Mouse (Mus musculus) forebrain, embryonic 10.5 days (tissue): ENCODE measurements around the gene Hspa13. TPM values are rescaled to one million over a fixed set of nuclear protein-coding genes. Genes with fewer than 3 reads are reported as not detected.

ENCODE experiments used
- microRNA-seq: library from miRNA; unstranded; fragments of <30 nt; microRNA quantifications from one replicate; pipeline ENCODE4, GENCODE M21; 2017
- polyA plus RNA-seq: library from polyadenylated mRNA; unstranded; fragments of >200 nt; fragmentation: Nextera tagmentation; extraction: Ambion mirVana; gene quantifications from 2 replicates; pipeline ENCODE4 v1.2.1, GENCODE M21; 2016

Gene Hspa13
- polyA plus RNA-seq, 1 experiment from 2014 or later: 25.9 TPM

Small RNA genes within 50 kb of the gene (microRNA-seq; reads per million reads assigned to microRNA genes)
- not detected for gene Gm22923

Other genes with a start within 250 kb of the Hspa13 start
- not detected in 2 replicates for gene Lipi, start 181.0 kb downstream of the Hspa13 start, polyA plus RNA-seq
- gene Rbm11, start 174.3 kb downstream of the Hspa13 start, polyA plus RNA-seq: 0.36 and 0.75 TPM in 2 replicates